ENCODE assay signal across 15 mouse cellular contexts in genomic region chr5:140066769-140067168, GRCm38 (mm10).
"Had no signal": no experiment of that assay in that cellular context is flagged by ENCODE, and none has a peak within 500 bp of the region (broad histone marks: within the 10 kb centered on the region; RNA-seq: fewer than 3 reads in every experiment).

No protein-coding gene starts in this region.

- DNase-seq: kidney, adult 9 months; layer of hippocampus, postnatal 36 days; left cerebral cortex, postnatal 4 days; liver, embryonic 13.5 days; lung, adult 2 months; lung, postnatal 14 days; lung, postnatal 4 days; thymus, adult 18-20 months; thymus, postnatal 36 days had no signal

- ATAC-seq: intestine, embryonic 15.5 days; midbrain, embryonic 16.5 days had no signal

- H3K27me3 ChIP-seq: intestine, embryonic 15.5 days; liver, embryonic 13.5 days; midbrain, embryonic 12.5 days had no signal

- H3K4me1 ChIP-seq: liver, embryonic 13.5 days had no signal

- H3K27ac ChIP-seq: intestine, embryonic 15.5 days; layer of hippocampus, adult 2 months; left cerebral cortex, adult 2 months; liver, embryonic 13.5 days; midbrain, embryonic 12.5 days had no signal

- H3K9ac ChIP-seq: intestine, embryonic 15.5 days; liver, embryonic 13.5 days; midbrain, embryonic 12.5 days had no signal

- H3K4me2 ChIP-seq: intestine, embryonic 15.5 days; liver, embryonic 13.5 days; midbrain, embryonic 12.5 days had no signal

- H3K4me3 ChIP-seq: intestine, embryonic 15.5 days; layer of hippocampus, adult 2 months; left cerebral cortex, adult 2 months; liver, embryonic 13.5 days; midbrain, embryonic 12.5 days; myocyte had no signal

- H3K9me3 ChIP-seq: intestine, embryonic 15.5 days; liver, embryonic 13.5 days; midbrain, embryonic 12.5 days had no signal

- H3K36me3 ChIP-seq: intestine, embryonic 15.5 days had no signal
